Mouse (Mus musculus) intestine, postnatal 0 days (tissue): ENCODE results near the gene Ift27. TPM values are rescaled to one million over a fixed set of nuclear protein-coding genes. Genes with fewer than 3 reads are reported as not detected.

Experiments used
- ATAC-seq: fragments of 200-750 bp; cut with Nextera tagmentation; 2 replicates; pipeline ENCODE4 v1.8.0; 2017; ENCODE audit warnings: mild to moderate bottlenecking, moderate TSS enrichment, moderate library complexity
- H3K27ac ChIP-seq: fragments of 300-500 bp; sonication (generic); 2 replicates; pipeline ENCODE4 v1.5.1; 2014; ENCODE audit warnings: mild to moderate bottlenecking, low read depth, low read length, moderate library complexity
- H3K27me3 ChIP-seq: fragments of 300-500 bp; sonication (generic); replicated peaks from 2 replicates; pipeline ENCODE4 v1.6.1; 2014; ENCODE audit warnings: low read length, mixed read lengths; ENCODE audit not compliant: control insufficient read depth, insufficient read depth
- H3K36me3 ChIP-seq: fragments of 300-500 bp; sonication (generic); 2 replicates; pipeline ENCODE4 v1.6.1; 2014; ENCODE audit warnings: mild to moderate bottlenecking, moderate library complexity; ENCODE audit not compliant: control insufficient read depth, insufficient read depth
- H3K4me1 ChIP-seq: fragments of 300-500 bp; sonication (generic); replicated peaks from 2 replicates; pipeline ENCODE4 v1.6.1; 2014; ENCODE audit warnings: antibody characterized with exemption, low read length, mixed read lengths; ENCODE audit not compliant: control insufficient read depth, insufficient read depth
- H3K4me2 ChIP-seq: fragments of 300-500 bp; sonication (generic); replicated peaks from 2 replicates; pipeline ENCODE4 v1.6.1; 2014; ENCODE audit warnings: low read depth, mild to moderate bottlenecking, moderate library complexity
- H3K4me3 ChIP-seq: fragments of 300-500 bp; sonication (generic); 2 replicates; pipeline ENCODE4 v1.5.1; 2014; ENCODE audit warnings: low read depth, low read length
- H3K9ac ChIP-seq: fragments of 300-500 bp; sonication (generic); 2 replicates; pipeline ENCODE4 v1.6.1; 2014; ENCODE audit warnings: mild to moderate bottlenecking, low read depth, low read length
- H3K9me3 ChIP-seq: fragments of 300-500 bp; sonication (generic); 2 replicates; pipeline ENCODE4 v1.6.1; 2016; ENCODE audit warnings: mixed run types; ENCODE audit not compliant: control insufficient read depth
- CTCF ChIP-seq: sonication (generic); IDR thresholded peaks from 2 replicates; pipeline ENCODE4 v1.5.1; 2016; ENCODE audit warnings: low read depth, mild to moderate bottlenecking, control low read depth, antibody characterized with exemption, moderate library complexity
- WGBS: fragments of 180-500 bp; shearing (Covaris S2); extraction: QIAGEN DNeasy Blood & Tissue Kit; methylation state at CpG from one replicate; pipeline ENCODE4 v1.1.7; 2014; 5-methylcytosine and 5-hydroxymethylcytosine counted together
- polyA plus RNA-seq: library from polyadenylated mRNA; unstranded; fragments of >200 nt; fragmentation: Nextera tagmentation; extraction: Ambion mirVana; gene quantifications from 2 replicates; pipeline ENCODE4 v1.2.1, GENCODE M21; 2015

Gene Ift27
- polyA plus RNA-seq, 1 experiment from 2014 or later, result 31.8 TPM

DNA sequence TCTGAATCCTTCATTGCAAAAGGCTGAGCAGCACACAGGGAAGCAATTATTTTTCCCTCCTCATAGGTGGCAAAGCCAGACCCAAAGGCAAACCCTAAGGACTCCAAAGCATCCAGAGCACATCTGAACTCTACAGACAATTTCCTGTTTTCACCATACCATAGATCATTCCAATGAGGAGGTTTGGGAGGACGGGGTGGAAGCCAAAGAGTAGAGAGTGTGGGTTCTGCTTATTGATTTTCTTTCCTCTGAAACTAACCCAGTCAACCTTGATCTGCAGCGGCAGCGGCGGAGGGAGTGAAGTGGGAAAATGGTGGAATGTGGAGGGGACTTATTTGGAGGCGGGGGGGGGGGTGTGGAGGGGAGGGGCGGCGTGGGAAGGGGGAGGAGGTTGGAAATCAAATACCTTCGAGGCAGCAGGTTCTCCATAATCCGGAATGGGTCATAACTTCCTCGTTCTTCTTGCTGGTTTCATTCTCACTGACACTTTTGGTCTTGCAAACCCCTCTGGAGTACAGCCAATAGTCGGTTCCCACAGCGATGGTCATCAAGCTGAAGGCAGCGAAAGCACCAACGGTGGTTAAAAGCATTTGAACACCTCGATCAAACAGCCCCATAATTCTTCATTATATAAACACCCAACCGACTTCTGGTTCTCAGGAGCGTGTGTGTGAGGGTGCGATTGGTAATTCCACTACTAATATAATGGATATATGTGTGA is 55.5 kb downstream of the Ift27 start:
- Histone ChIP-seq H3K27ac (no peak overlapping the region), H3K36me3 (no peaks in the 10 kb centered on the region), H3K4me3 (no peak overlapping the region), H3K9me3 (no peaks in the 10 kb centered on the region), H3K27me3 (peaks cover 4% of the 10 kb centered on the region), H3K4me1 (no peaks in the 10 kb centered on the region), H3K9ac (no peak overlapping the region), H3K4me2 (no peak overlapping the region)
- TF ChIP-seq CTCF, result no peak
- WGBS, result 72% methylated on average over 18 of the region's 18 CpGs
- no peak for ATAC-seq

DNA sequence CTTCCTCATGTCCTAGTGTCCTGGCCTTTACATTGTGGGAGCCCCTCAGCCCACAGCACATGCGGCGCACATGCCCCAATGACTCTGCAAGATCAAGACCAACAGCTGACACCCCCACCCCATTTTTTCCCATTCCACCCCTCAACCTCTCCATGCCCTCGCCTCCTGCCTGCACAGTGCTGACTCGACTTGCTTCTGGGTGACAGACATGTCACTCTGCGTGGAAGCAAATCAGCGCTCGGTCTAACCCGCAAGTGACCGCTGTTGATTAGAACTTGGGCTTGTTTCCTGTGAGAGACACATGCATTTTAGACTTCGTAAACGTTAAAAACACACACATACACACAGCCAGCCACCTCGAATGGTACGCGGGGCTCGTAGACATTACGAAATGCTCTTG is 56.2 kb downstream of the Ift27 start:
- no peaks in the 10 kb centered on the region for H3K9me3 ChIP-seq
- H3K4me3 ChIP-seq, result no peak overlapping the region
- WGBS, result 90% methylated on average over 16 of the region's 16 CpGs
- H3K27ac ChIP-seq, result no peak overlapping the region
- no peaks in the 10 kb centered on the region for H3K36me3 ChIP-seq
- H3K4me1 ChIP-seq, result no peaks in the 10 kb centered on the region
- no peak overlapping the region for H3K9ac ChIP-seq
- no peak for ATAC-seq
- peaks cover 4% of the 10 kb centered on the region for H3K27me3 ChIP-seq
- H3K4me2 ChIP-seq, result no peak overlapping the region
- no peak for TF ChIP-seq CTCF

DNA sequence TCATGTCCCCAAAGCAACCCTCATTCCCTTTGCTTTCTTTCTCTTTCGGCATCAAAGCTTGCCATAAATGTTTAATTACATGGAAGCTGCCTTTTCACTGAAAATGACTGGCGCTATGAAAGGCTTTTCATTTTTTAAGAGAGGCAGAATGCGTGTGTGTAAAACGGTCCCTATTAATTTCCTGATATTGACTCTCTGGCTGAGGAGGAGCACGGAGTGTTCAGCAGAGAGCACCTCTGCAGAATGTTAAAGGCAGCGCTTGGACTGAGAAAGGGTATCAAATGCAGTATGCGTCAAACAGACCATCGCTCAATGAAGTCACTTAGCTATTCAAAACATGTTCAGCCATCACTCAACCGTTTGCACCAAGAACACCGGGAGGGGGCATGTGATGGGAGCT is 57.0 kb downstream of the Ift27 start:
- Histone ChIP-seq H3K9me3 (no peaks in the 10 kb centered on the region), H3K27me3 (peaks cover 4% of the 10 kb centered on the region), H3K4me3 (no peak overlapping the region), H3K27ac (no peak overlapping the region), H3K4me2 (no peak overlapping the region), H3K4me1 (no peaks in the 10 kb centered on the region), H3K9ac (no peak overlapping the region), H3K36me3 (no peaks in the 10 kb centered on the region)
- TF ChIP-seq CTCF, result no peak
- 87% methylated on average over 10 of the region's 10 CpGs for WGBS
- ATAC-seq, result no peak

DNA sequence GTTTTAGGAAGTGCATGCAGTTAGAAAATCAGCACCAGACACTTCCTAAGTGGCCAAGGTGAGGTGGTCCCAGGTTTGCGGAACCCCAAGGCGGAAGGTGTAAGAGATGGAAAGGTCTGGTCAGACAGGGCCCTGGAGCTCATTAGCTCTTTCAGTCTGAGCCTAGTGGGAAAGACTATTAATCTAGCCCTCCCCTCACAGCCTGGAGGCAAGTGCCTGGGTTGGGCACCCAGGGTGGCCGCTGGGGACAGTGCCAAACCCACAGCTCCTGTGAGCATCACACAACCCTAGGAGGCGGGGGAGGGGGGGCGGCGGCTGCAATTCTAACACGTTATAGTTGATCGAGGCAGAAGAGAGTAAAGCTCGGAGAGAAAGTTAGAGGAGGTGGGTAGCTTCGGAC is 57.7 kb downstream of the Ift27 start:
- Histone ChIP-seq H3K4me3 (no peak overlapping the region), H3K36me3 (no peaks in the 10 kb centered on the region), H3K9me3 (no peaks in the 10 kb centered on the region), H3K4me1 (no peaks in the 10 kb centered on the region), H3K4me2 (no peak overlapping the region), H3K27me3 (peaks cover 4% of the 10 kb centered on the region), H3K9ac (no peak overlapping the region), H3K27ac (no peak overlapping the region)
- no peak for ATAC-seq
- 71% methylated on average over 10 of the region's 10 CpGs for WGBS
- TF ChIP-seq CTCF, result no peak

Other genes with a start within 250 kb of the Ift27 start
- 165 and 173 TPM in 2 replicates for gene Txn2, start 245.1 kb downstream of the Ift27 start, polyA plus RNA-seq
- gene Foxred2, start 217.4 kb downstream of the Ift27 start, polyA plus RNA-seq, result 0.33 and 0.46 TPM in 2 replicates
- gene Eif3d, start 203.3 kb downstream of the Ift27 start, polyA plus RNA-seq, result 59.5 and 67.4 TPM in 2 replicates
- gene Cacng2, start 54.1 kb downstream of the Ift27 start, polyA plus RNA-seq, result 0.03 and 0.05 TPM in 2 replicates
- not detected in 2 replicates for gene Pvalb, start 32.3 kb upstream of the Ift27 start, polyA plus RNA-seq
- 2.5 and 2.8 TPM in 2 replicates for gene Ncf4, start 70.7 kb upstream of the Ift27 start, polyA plus RNA-seq
- 0.31 and 0.42 TPM in 2 replicates for gene Csf2rb2, start 131.6 kb upstream of the Ift27 start, polyA plus RNA-seq
- 1.3 and 1.6 TPM in 2 replicates for gene Csf2rb, start 151.6 kb upstream of the Ift27 start, polyA plus RNA-seq
- gene Tex33, start 221.8 kb upstream of the Ift27 start, polyA plus RNA-seq, result not detected in 2 replicates
- 36.7 and 48.3 TPM in 2 replicates for gene Tst, start 231.8 kb upstream of the Ift27 start, polyA plus RNA-seq
- 2.8 and 3.2 TPM in 2 replicates for gene Mpst, start 232.3 kb upstream of the Ift27 start, polyA plus RNA-seq